Mouse (Mus musculus): ENCODE results near the gene Gal3st4.

DNA sequence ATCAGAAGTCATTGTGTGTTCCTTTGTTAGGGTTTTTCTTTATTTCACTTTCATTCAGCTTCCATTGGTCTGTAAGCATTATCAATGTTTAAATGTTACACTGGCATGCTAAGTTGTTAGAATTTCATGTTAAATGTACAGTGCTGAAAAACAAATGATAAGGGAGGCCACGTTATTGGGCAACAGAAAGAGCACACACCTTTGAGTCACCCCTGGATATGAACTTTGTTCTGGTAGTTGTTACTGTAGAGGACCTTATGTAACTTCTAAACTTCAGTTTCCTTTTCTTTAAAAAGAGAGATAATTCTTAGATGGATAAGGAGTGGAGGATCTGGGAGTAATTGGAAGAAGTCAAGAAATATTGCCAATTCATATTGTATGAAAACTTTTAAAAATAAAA lies 19.0 kb upstream of the Gal3st4 start:
- TF ChIP-seq FLI1 (IDR thresholded peaks at IDR 0.05; ENCODE audit: low read length) = no peak
- no peak for TF ChIP-seq GATA1 (IDR thresholded peaks at IDR 0.05; ENCODE audit: borderline replicate concordance, low read length)
